8 mouse cellular contexts compared by ENCODE assay signal in the genomic region with DNA sequence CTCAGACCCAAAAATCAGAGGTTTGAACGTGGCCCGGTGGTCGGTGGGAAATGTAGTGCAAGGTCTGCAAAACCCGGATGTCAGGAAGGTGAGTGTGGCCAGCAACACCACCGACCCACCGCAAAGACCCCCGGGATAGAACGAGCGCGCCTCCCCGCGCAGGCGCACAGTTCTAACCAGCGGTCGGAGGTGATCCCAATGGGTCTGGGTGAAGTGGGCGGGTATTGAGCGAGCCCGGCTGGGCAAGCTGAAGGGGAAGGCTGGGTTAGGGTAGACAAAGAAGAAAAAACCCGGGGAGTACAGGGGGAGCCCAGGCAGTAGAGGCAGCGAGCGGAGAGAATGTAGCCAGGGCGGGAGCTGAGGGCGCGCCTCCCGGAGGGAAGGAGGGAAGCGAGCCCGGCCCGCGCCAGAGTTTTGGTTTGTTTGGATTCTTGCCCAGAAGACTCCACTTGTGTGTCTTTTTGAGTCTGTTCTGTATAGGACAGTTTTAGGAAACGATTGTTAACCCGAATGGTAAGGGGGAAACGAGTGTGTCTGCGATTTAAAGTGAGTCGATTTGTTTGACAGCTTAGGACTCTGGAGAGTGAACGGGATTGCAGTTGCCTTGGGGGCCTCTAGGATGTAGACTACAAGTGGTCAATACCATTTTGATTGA. TPM values are rescaled to one million over a fixed set of nuclear protein-coding genes. Genes with fewer than 3 reads are reported as not detected.
DNase-seq lines count a peak whose midpoint lies in the region; ATAC-seq lines count a peak whose summit lies in the region.

No protein-coding gene starts in this region.

- peak overlapping the region; percentile 73 for H3K9ac ChIP-seq in forebrain, embryonic 13.5 days
- peak overlapping the region; percentile 78 for H3K9ac ChIP-seq in heart, embryonic 16.5 days (ENCODE audit: low read length)
- peak overlapping the region; percentile 55; the same call in 1 of the 2 replicates for H3K9ac ChIP-seq in liver, embryonic 13.5 days
- H3K9ac ChIP-seq in neural tube, embryonic 14.5 days (replicated peaks; ENCODE audit: low read depth, low read length), result peak overlapping the region; percentile 55

- H3K36me3 ChIP-seq in forebrain, embryonic 13.5 days (ENCODE audit: poor library complexity, severe bottlenecking), result peaks cover 54% of the 10 kb centered on the region
- peaks cover 17% of the 10 kb centered on the region; the same call in 1 of the 2 replicates for H3K36me3 ChIP-seq in heart, embryonic 16.5 days (ENCODE audit: control insufficient read depth, insufficient read depth)
- peaks cover 19% of the 10 kb centered on the region for H3K36me3 ChIP-seq in liver, embryonic 13.5 days
- no peaks in the 10 kb centered on the region for H3K36me3 ChIP-seq in neural tube, embryonic 14.5 days (ENCODE audit: control insufficient read depth, insufficient read depth, low read length)

- WGBS in forebrain, embryonic 13.5 days, result 3% methylated on average over 35 of the region's 35 CpGs
- 1% methylated on average over 35 of the region's 35 CpGs for WGBS in heart, embryonic 16.5 days
- 5% methylated on average over 35 of the region's 35 CpGs for WGBS in liver, embryonic 13.5 days (ENCODE audit: insufficient replicate concordance)
- 2% methylated on average over 35 of the region's 35 CpGs for WGBS in neural tube, embryonic 14.5 days

- H3K4me3 ChIP-seq in forebrain, embryonic 13.5 days, result peak overlapping the region; percentile 57
- peak overlapping the region; percentile 66 for H3K4me3 ChIP-seq in heart, embryonic 16.5 days (ENCODE audit: low read length)
- H3K4me3 ChIP-seq in liver, embryonic 13.5 days (replicated peaks), result peak overlapping the region; percentile 52
- H3K4me3 ChIP-seq in neural tube, embryonic 14.5 days (ENCODE audit: low read depth, low read length), result peak overlapping the region; percentile 54

- peak overlapping the region; percentile 66 for H3K4me2 ChIP-seq in forebrain, embryonic 13.5 days
- H3K4me2 ChIP-seq in heart, embryonic 16.5 days (ENCODE audit: low read depth, low read length), result peak overlapping the region; percentile 66
- H3K4me2 ChIP-seq in liver, embryonic 13.5 days, result peak overlapping the region; percentile 63
- H3K4me2 ChIP-seq in neural tube, embryonic 14.5 days (ENCODE audit: low read depth, low read length), result peak overlapping the region; percentile 54

- no peaks in the 10 kb centered on the region for H3K4me1 ChIP-seq in forebrain, embryonic 13.5 days
- H3K4me1 ChIP-seq in heart, embryonic 16.5 days (ENCODE audit: control insufficient read depth, insufficient read depth, low read length), result peaks cover 3% of the 10 kb centered on the region
- H3K4me1 ChIP-seq in liver, embryonic 13.5 days (replicated peaks), result no peaks in the 10 kb centered on the region
- no peaks in the 10 kb centered on the region for H3K4me1 ChIP-seq in neural tube, embryonic 14.5 days (ENCODE audit: control insufficient read depth, insufficient read depth, low read length)

- H3K27me3 ChIP-seq in forebrain, embryonic 13.5 days, result no peaks in the 10 kb centered on the region
- H3K27me3 ChIP-seq in heart, embryonic 16.5 days (ENCODE audit: control insufficient read depth, insufficient read depth, low read length), result no peaks in the 10 kb centered on the region
- H3K27me3 ChIP-seq in liver, embryonic 13.5 days, result no peaks in the 10 kb centered on the region
- H3K27me3 ChIP-seq in neural tube, embryonic 14.5 days (ENCODE audit: control insufficient read depth, insufficient read depth, low read length), result no peaks in the 10 kb centered on the region

- H3K27ac ChIP-seq in forebrain, embryonic 13.5 days, result peak overlapping the region; percentile 88
- peak overlapping the region; percentile 78 for H3K27ac ChIP-seq in heart, embryonic 16.5 days (ENCODE audit: low read length)
- H3K27ac ChIP-seq in liver, embryonic 13.5 days, result no peak overlapping the region
- peak overlapping the region; percentile 78 for H3K27ac ChIP-seq in neural tube, embryonic 14.5 days (ENCODE audit: low read depth, low read length)

- H3K9me3 ChIP-seq in forebrain, embryonic 13.5 days (replicated peaks), result peaks cover 19% of the 10 kb centered on the region
- H3K9me3 ChIP-seq in heart, embryonic 16.5 days (replicated peaks; ENCODE audit: control insufficient read depth, low read length), result peaks cover 8% of the 10 kb centered on the region; the same call in 1 of the 2 replicates
- no peaks in the 10 kb centered on the region for H3K9me3 ChIP-seq in liver, embryonic 13.5 days (replicated peaks)
- H3K9me3 ChIP-seq in neural tube, embryonic 14.5 days (ENCODE audit: control insufficient read depth, low read length), result peaks cover 4% of the 10 kb centered on the region; the same call in 1 of the 2 replicates

- peak; percentile 60 for DNase-seq in urinary bladder, postnatal 14 days (ENCODE audit: low spot score)
- DNase-seq in urinary bladder, adult 2 months (ENCODE audit: low spot score), result no peak
- DNase-seq in kidney, postnatal 25 days, result peak; percentile 45 to 71
- peak; percentile 31 for DNase-seq in liver, embryonic 13.5 days
- DNase-seq in testis, postnatal 10 days (ENCODE audit: low spot score), result peak; percentile 81

- peak; percentile 97 for ATAC-seq in forebrain, embryonic 13.5 days
- ATAC-seq in heart, embryonic 16.5 days (replicated peaks; ENCODE audit: extremely low read depth, insufficient read depth, low FRiP score), result peak; percentile 92
- ATAC-seq in liver, embryonic 13.5 days (ENCODE audit: low read depth), result peak; percentile 70
- ATAC-seq in neural tube, embryonic 14.5 days (ENCODE audit: low read depth), result peak; percentile 96

RNA-seq across cellular contexts. Expression of a gene that starts 21.9 kb away (rescaled TPM):
- polyA plus RNA-seq in urinary bladder, adult 2 months (2012; rRNA removed), result 2.6 and 3.0 TPM in 2 replicates
- 19.0 and 21.1 TPM in 2 replicates for polyA plus RNA-seq in forebrain, embryonic 13.5 days (2015; fragmentation: Nextera tagmentation; extraction: Ambion mirVana)
- 11.2 and 13.3 TPM in 2 replicates for polyA plus RNA-seq in heart, embryonic 16.5 days (2015; fragmentation: Nextera tagmentation; extraction: Ambion mirVana)
- polyA plus RNA-seq in liver, embryonic 13.5 days (2015; fragmentation: Nextera tagmentation; extraction: Ambion mirVana), result 1.6 and 2.1 TPM in 2 replicates
- polyA plus RNA-seq in neural tube, embryonic 14.5 days (2014; fragmentation: Nextera tagmentation; extraction: Ambion mirVana), result 13.5 and 14.4 TPM in 2 replicates

RNA-seq across cellular contexts. Expression of a gene that starts 25.9 kb away (rescaled TPM):
- 49.8 and 50.1 TPM in 2 replicates for polyA plus RNA-seq in urinary bladder, adult 2 months (2012; rRNA removed)
- polyA plus RNA-seq in forebrain, embryonic 13.5 days (2015; fragmentation: Nextera tagmentation; extraction: Ambion mirVana), result 19.5 and 23.7 TPM in 2 replicates
- 7.2 and 7.3 TPM in 2 replicates for polyA plus RNA-seq in heart, embryonic 16.5 days (2015; fragmentation: Nextera tagmentation; extraction: Ambion mirVana)
- polyA plus RNA-seq in liver, embryonic 13.5 days (2015; fragmentation: Nextera tagmentation; extraction: Ambion mirVana), result 4.8 and 6.2 TPM in 2 replicates
- 9.9 and 17.6 TPM in 2 replicates for polyA plus RNA-seq in neural tube, embryonic 14.5 days (2014; fragmentation: Nextera tagmentation; extraction: Ambion mirVana)

RNA-seq across cellular contexts. Expression of a gene that starts 40.3 kb away (rescaled TPM):
- 16.9 and 19.4 TPM in 2 replicates for polyA plus RNA-seq in urinary bladder, adult 2 months (2012; rRNA removed)
- polyA plus RNA-seq in forebrain, embryonic 13.5 days (2015; fragmentation: Nextera tagmentation; extraction: Ambion mirVana), result 1.7 and 4.4 TPM in 2 replicates
- polyA plus RNA-seq in heart, embryonic 16.5 days (2015; fragmentation: Nextera tagmentation; extraction: Ambion mirVana), result 506 and 580 TPM in 2 replicates
- 4.2 and 4.8 TPM in 2 replicates for polyA plus RNA-seq in liver, embryonic 13.5 days (2015; fragmentation: Nextera tagmentation; extraction: Ambion mirVana)
- polyA plus RNA-seq in neural tube, embryonic 14.5 days (2014; fragmentation: Nextera tagmentation; extraction: Ambion mirVana), result 4.7 and 5.9 TPM in 2 replicates

RNA-seq across cellular contexts. Expression of a gene that starts 49.1 kb away (rescaled TPM):
- polyA plus RNA-seq in urinary bladder, adult 2 months (2012; rRNA removed), result 39.0 and 39.6 TPM in 2 replicates
- polyA plus RNA-seq in forebrain, embryonic 13.5 days (2015; fragmentation: Nextera tagmentation; extraction: Ambion mirVana), result 118 and 121 TPM in 2 replicates
- 75.3 and 76.0 TPM in 2 replicates for polyA plus RNA-seq in heart, embryonic 16.5 days (2015; fragmentation: Nextera tagmentation; extraction: Ambion mirVana)
- polyA plus RNA-seq in liver, embryonic 13.5 days (2015; fragmentation: Nextera tagmentation; extraction: Ambion mirVana), result 12.7 and 18.3 TPM in 2 replicates
- 87.8 and 102 TPM in 2 replicates for polyA plus RNA-seq in neural tube, embryonic 14.5 days (2014; fragmentation: Nextera tagmentation; extraction: Ambion mirVana)

RNA-seq across cellular contexts. Expression of a gene that starts 53.4 kb away (rescaled TPM):
- 3.6 and 4.7 TPM in 2 replicates for polyA plus RNA-seq in urinary bladder, adult 2 months (2012; rRNA removed)
- polyA plus RNA-seq in forebrain, embryonic 13.5 days (2015; fragmentation: Nextera tagmentation; extraction: Ambion mirVana), result 19.3 and 20.9 TPM in 2 replicates
- polyA plus RNA-seq in heart, embryonic 16.5 days (2015; fragmentation: Nextera tagmentation; extraction: Ambion mirVana), result 6.2 and 7.1 TPM in 2 replicates
- 2.0 and 2.5 TPM in 2 replicates for polyA plus RNA-seq in liver, embryonic 13.5 days (2015; fragmentation: Nextera tagmentation; extraction: Ambion mirVana)
- polyA plus RNA-seq in neural tube, embryonic 14.5 days (2014; fragmentation: Nextera tagmentation; extraction: Ambion mirVana), result 13.8 and 17.1 TPM in 2 replicates

Comparison
In these comparisons a context has a peak if more than half of its experiments do, and no peak if none do; other contexts are left out.
1. RNA of a gene that starts 40.3 kb away (polyA plus RNA-seq): 506 to 580 TPM in heart, embryonic 16.5 days; 16.9 to 19.4 TPM in urinary bladder, adult 2 months, 4.7 to 5.9 TPM in neural tube, embryonic 14.5 days, 4.2 to 4.8 TPM in liver, embryonic 13.5 days and 1.7 to 4.4 TPM in forebrain, embryonic 13.5 days; every median in the first group is over 10 times any median in the second.
2. Peak in every context shown above with its lines, with median percentiles within 50 percentile points of each other: ATAC-seq, H3K4me2 ChIP-seq, H3K4me3 ChIP-seq and H3K9ac ChIP-seq.